8 mouse cellular contexts compared by ENCODE assay signal in the genomic region with DNA sequence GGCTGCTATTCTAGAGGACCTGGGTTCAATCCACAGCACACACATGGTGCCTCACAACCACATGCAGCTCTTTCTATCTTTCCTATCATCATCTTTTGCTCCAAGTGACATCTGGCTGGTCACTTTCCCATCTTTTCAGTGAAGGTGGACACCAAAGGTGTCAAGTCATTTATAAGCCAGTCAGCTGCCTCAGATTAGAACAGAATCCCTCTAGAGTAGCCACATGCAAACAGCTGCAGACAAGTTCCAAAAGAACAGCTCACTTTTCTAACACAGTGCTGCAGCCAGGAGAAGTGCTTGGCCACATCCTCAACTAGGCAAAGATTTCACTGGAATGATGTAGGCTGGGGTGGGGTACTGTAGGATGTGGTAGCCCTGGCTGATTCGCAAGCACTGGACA.
"Had no signal": no experiment of that assay in that cellular context is flagged by ENCODE, and none has a peak within 500 bp of the region (broad histone marks: within the 10 kb centered on the region; RNA-seq: fewer than 3 reads in every experiment).

No protein-coding gene starts in this region.

- H3K4me2 ChIP-seq: lung, embryonic 14.5 days; midbrain, embryonic 12.5 days; neural tube, embryonic 12.5 days; stomach, embryonic 15.5 days had no signal

- H3K4me3 ChIP-seq: midbrain, embryonic 10.5 days; midbrain, embryonic 12.5 days; neural tube, embryonic 12.5 days; stomach, embryonic 15.5 days had no signal

- H3K27ac ChIP-seq: midbrain, embryonic 10.5 days; midbrain, embryonic 12.5 days; neural tube, embryonic 12.5 days; stomach, embryonic 15.5 days; stomach, postnatal 0 days had no signal

- H3K4me1 ChIP-seq: midbrain, embryonic 10.5 days; midbrain, embryonic 12.5 days; neural tube, embryonic 12.5 days; stomach, embryonic 15.5 days had no signal

- DNase-seq: lung, adult 18-20 months; lung, embryonic 14.5 days; right cerebral cortex, postnatal 14 days had no signal

- H3K27me3 ChIP-seq: midbrain, embryonic 12.5 days; neural tube, embryonic 12.5 days; stomach, embryonic 15.5 days had no signal
